Mouse (Mus musculus): ENCODE data around the gene Egfr.

Egfr gene

GRCm38 (mm10) chr11:16900653-16901416, 148.8 kb downstream of the Egfr start:
- DNase-seq: no peak

GRCm38 (mm10) chr11:16904302-16905011, 152.5 kb downstream of the Egfr start:
- DNase-seq: no peak

- no peak for DNase-seq
Observed at GRCm38 (mm10) chr11:16905012-16905332, 153.0 kb downstream of the Egfr start.

- no peak for DNase-seq
Observed at GRCm38 (mm10) chr11:16906530-16906929, 154.5 kb downstream of the Egfr start.

- DNase-seq: peak in 1 of 2 experiments; percentile 20
Observed at GRCm38 (mm10) chr11:16907517-16908129, 155.6 kb downstream of the Egfr start.

GRCm38 (mm10) chr11:16914756-16915155, 162.8 kb downstream of the Egfr start:
- DNase-seq: no peak

- no peak for DNase-seq
Observed at GRCm38 (mm10) chr11:16915850-16916249, 163.8 kb downstream of the Egfr start.

- no peak for DNase-seq
Observed at GRCm38 (mm10) chr11:16917512-16917911, 165.5 kb downstream of the Egfr start.

- DNase-seq: no peak
Observed at GRCm38 (mm10) chr11:16932159-16932558, 180.2 kb downstream of the Egfr start.

GRCm38 (mm10) chr11:16935577-16936236, 183.7 kb downstream of the Egfr start:
- DNase-seq: peak in 1 of 2 experiments; percentile 6

GRCm38 (mm10) chr11:16941103-16941793, 189.2 kb downstream of the Egfr start:
- DNase-seq: no peak

GRCm38 (mm10) chr11:16941973-16942452, 190.0 kb downstream of the Egfr start:
- DNase-seq: no peak

- no peak for DNase-seq
Observed at GRCm38 (mm10) chr11:16943016-16943415, 191.0 kb downstream of the Egfr start.

GRCm38 (mm10) chr11:16948756-16949155, 196.8 kb downstream of the Egfr start:
- peak in 1 of 2 experiments; percentile 64 for DNase-seq

- no peak for DNase-seq
Observed at GRCm38 (mm10) chr11:16950226-16950975, 198.4 kb downstream of the Egfr start.

- peak; percentile 97 to 98 for DNase-seq
Observed at GRCm38 (mm10) chr11:16950976-16951760, 199.2 kb downstream of the Egfr start, which contains the start of gene Fbxo48. TSS of gene Fbxo48 (plus strand) at chr11:16951375.

- DNase-seq: no peak
Observed at GRCm38 (mm10) chr11:16951761-16952010, 199.7 kb downstream of the Egfr start.

- no peak for DNase-seq
Observed at GRCm38 (mm10) chr11:16956115-16956862, 204.3 kb downstream of the Egfr start.

GRCm38 (mm10) chr11:16957030-16957429, 205.0 kb downstream of the Egfr start:
- no peak for DNase-seq

GRCm38 (mm10) chr11:16958520-16958919, 206.5 kb downstream of the Egfr start:
- no peak for DNase-seq
